Mouse (Mus musculus) MEL (cell line): Measurements from ENCODE around the gene Tapbpl. TPM values are rescaled to one million over a fixed set of nuclear protein-coding genes. Genes with fewer than 3 reads are reported as not detected.
A peak's percentile ranks its signal among the peaks of the same experiment; 100 is the strongest.

ENCODE experiments used
- DNase-seq: peaks from one replicate; pipeline ENCODE4 v3.0.0; 2011; ENCODE audit warnings: low read depth, low spot score
- H3K27ac ChIP-seq: 2 replicates; pipeline ENCODE4 v1.5.1; 2012; ENCODE audit warnings: low read depth, mild to moderate bottlenecking, control low read depth, low read length, moderate library complexity; ENCODE audit not compliant: control insufficient read depth
- H3K27me3 ChIP-seq, 2 experiments: fragments of 150-350 bp in 1 of 2; sonication (generic) in 1 of 2; 2 replicates each; pipeline ENCODE4 v1.6.1; 2012; ENCODE audit warnings: low read length in 2 of 2, mild to moderate bottlenecking in 2 of 2, improper control_type of control experiment in 1 of 2, moderate library complexity in 1 of 2; ENCODE audit not compliant: insufficient read depth in 2 of 2, control insufficient read depth in 1 of 2
- H3K36me3 ChIP-seq, 2 experiments: 2 replicates each; pipeline ENCODE4 v1.6.1; 2012 to 2014; ENCODE audit warnings: low read length in 2 of 2, improper control_type of control experiment in 1 of 2, inconsistent platforms in 1 of 2, mild to moderate bottlenecking in 1 of 2; ENCODE audit not compliant: insufficient read depth in 2 of 2, control insufficient read depth in 1 of 2
- H3K4me1 ChIP-seq, 2 experiments: fragments of 150-350 bp in 1 of 2; sonication (generic) in 1 of 2; 2 replicates each; pipeline ENCODE4 v1.6.1; 2012; ENCODE audit warnings: low read length in 2 of 2, improper control_type of control experiment in 1 of 2, mild to moderate bottlenecking in 1 of 2; ENCODE audit not compliant: insufficient read depth in 2 of 2, control insufficient read depth in 1 of 2
- H3K4me3 ChIP-seq, 2 experiments: fragments of 150-350 bp in 1 of 2; sonication (generic) in 1 of 2; 2 replicates each; pipeline ENCODE4 v1.5.1; 2012; ENCODE audit warnings: low read depth in 2 of 2, low read length in 2 of 2, mild to moderate bottlenecking in 2 of 2, moderate library complexity in 2 of 2, control low read depth in 1 of 2, improper control_type of control experiment in 1 of 2; ENCODE audit not compliant: control insufficient read depth in 1 of 2, insufficient read depth in 1 of 2
- H3K79me2 ChIP-seq: 2 replicates; pipeline ENCODE4 v1.6.1; 2012; ENCODE audit warnings: mild to moderate bottlenecking, low read length, moderate library complexity; ENCODE audit not compliant: control insufficient read depth, poor library complexity, insufficient read depth
- H3K9ac ChIP-seq: 2 replicates; pipeline ENCODE4 v1.6.1; 2012; ENCODE audit warnings: low read depth, mild to moderate bottlenecking, control low read depth, low read length, moderate library complexity; ENCODE audit not compliant: control insufficient read depth, poor library complexity, severe bottlenecking
- H3K9me3 ChIP-seq: fragments of 150-350 bp; sonication (generic); replicated peaks from 2 replicates; pipeline ENCODE4 v1.6.1; 2012; ENCODE audit warnings: mild to moderate bottlenecking, low read length, improper control_type of control experiment, moderate library complexity; ENCODE audit not compliant: insufficient read depth
- CTCF ChIP-seq, 3 experiments: IDR thresholded peaks in 2 of 3; conservative IDR thresholded peaks in 1 of 3; 2 replicates each; pipeline ENCODE4 v1.5.1; 2011 to 2012; ENCODE audit warnings: low read length in 3 of 3, low read depth in 2 of 3, mild to moderate bottlenecking in 2 of 3, improper control_type of control experiment in 1 of 3, inconsistent platforms in 1 of 3, mixed read lengths in 1 of 3, moderate library complexity in 1 of 3; ENCODE audit not compliant: control insufficient read depth in 1 of 3, insufficient read depth in 1 of 3, poor library complexity in 1 of 3, severe bottlenecking in 1 of 3
- E2F4 ChIP-seq: IDR thresholded peaks from 2 replicates; pipeline ENCODE4 v1.6.1; 2011; ENCODE audit warnings: low read depth, low read length, improper control_type of control experiment, borderline replicate concordance
- ELF1 ChIP-seq: IDR thresholded peaks from 2 replicates; pipeline ENCODE4 v1.6.1; 2014; ENCODE audit warnings: low read depth, mild to moderate bottlenecking, inconsistent platforms, low read length, improper control_type of control experiment, moderate library complexity
- GABPA ChIP-seq: IDR thresholded peaks from 2 replicates; pipeline ENCODE4 v1.6.1; 2012; ENCODE audit warnings: low read depth, mild to moderate bottlenecking, inconsistent platforms, low read length, improper control_type of control experiment, moderate library complexity
- GATA1 ChIP-seq: IDR thresholded peaks from 2 replicates; pipeline ENCODE4 v1.6.1; 2011; ENCODE audit warnings: low read depth, low read length, improper control_type of control experiment
- HCFC1 ChIP-seq: IDR thresholded peaks from 2 replicates; pipeline ENCODE4 v1.6.1; 2012; ENCODE audit warnings: low read depth, mild to moderate bottlenecking, inconsistent platforms, low read length, improper control_type of control experiment, moderate library complexity
- JUND ChIP-seq: IDR thresholded peaks from 2 replicates; pipeline ENCODE4 v1.6.1; 2011; ENCODE audit warnings: low read depth, mild to moderate bottlenecking, improper control_type of control experiment, low read length
- KAT2A ChIP-seq: conservative IDR thresholded peaks from 2 replicates; pipeline ENCODE4 v1.6.1; 2012; ENCODE audit warnings: low read depth, low read length, improper control_type of control experiment, inconsistent platforms
- MAZ ChIP-seq: IDR thresholded peaks from 2 replicates; pipeline ENCODE4 v1.6.1; 2012; ENCODE audit warnings: low read depth, mild to moderate bottlenecking, inconsistent platforms, low read length, improper control_type of control experiment
- MYB ChIP-seq: IDR thresholded peaks from 2 replicates; pipeline ENCODE4 v1.6.1; 2011; ENCODE audit warnings: mild to moderate bottlenecking, low read depth, low read length, improper control_type of control experiment
- MYC ChIP-seq: IDR thresholded peaks from 2 replicates; pipeline ENCODE4 v1.6.1; 2011; ENCODE audit warnings: low read depth, mild to moderate bottlenecking, low read length, improper control_type of control experiment, moderate library complexity
- POLR2AphosphoS2 ChIP-seq: IDR thresholded peaks from 2 replicates; pipeline ENCODE4 v1.6.1; 2011; ENCODE audit warnings: low read length, improper control_type of control experiment
- POLR2AphosphoS5 ChIP-seq: IDR thresholded peaks from 2 replicates; pipeline ENCODE4 v1.6.1; 2012; ENCODE audit warnings: low read depth, borderline replicate concordance, mild to moderate bottlenecking, inconsistent platforms, low read length, moderate library complexity, mixed read lengths
- RAD21 ChIP-seq: IDR thresholded peaks from 2 replicates; pipeline ENCODE4 v1.6.1; 2011; ENCODE audit warnings: mild to moderate bottlenecking, low read depth, low read length, improper control_type of control experiment
- SIN3A ChIP-seq: IDR thresholded peaks from 2 replicates; pipeline ENCODE4 v1.6.1; 2012; ENCODE audit warnings: low read length, improper control_type of control experiment, inconsistent platforms
- SMC3 ChIP-seq: IDR thresholded peaks from 2 replicates; pipeline ENCODE4 v1.6.1; 2011; ENCODE audit warnings: low read depth, low read length, improper control_type of control experiment
- TBP ChIP-seq: IDR thresholded peaks from 2 replicates; pipeline ENCODE4 v1.8.0; 2011; ENCODE audit warnings: low read depth, low read length, improper control_type of control experiment
- TCF12 ChIP-seq: IDR thresholded peaks from 2 replicates; pipeline ENCODE4 v1.6.1; 2014; ENCODE audit warnings: low read depth, mild to moderate bottlenecking, inconsistent platforms, low read length, improper control_type of control experiment, moderate library complexity
- UBTF ChIP-seq: IDR thresholded peaks from 2 replicates; pipeline ENCODE4 v1.6.1; 2012; ENCODE audit warnings: low read depth, mild to moderate bottlenecking, inconsistent platforms, low read length, improper control_type of control experiment, moderate library complexity, borderline replicate concordance; ENCODE audit not compliant: insufficient read depth
- USF2 ChIP-seq, 2 experiments: IDR thresholded peaks; 2 replicates each; pipeline ENCODE4 v1.6.1; 2011 to 2012; ENCODE audit warnings: improper control_type of control experiment in 2 of 2, low read length in 2 of 2, borderline replicate concordance in 1 of 2, inconsistent platforms in 1 of 2, low read depth in 1 of 2, mild to moderate bottlenecking in 1 of 2; ENCODE audit not compliant: insufficient read depth in 1 of 2
- ZC3H11A ChIP-seq: IDR thresholded peaks from 2 replicates; pipeline ENCODE4 v1.6.1; 2012; ENCODE audit warnings: low read depth, mild to moderate bottlenecking, inconsistent platforms, low read length, improper control_type of control experiment
- ZKSCAN1 ChIP-seq: IDR thresholded peaks from 2 replicates; pipeline ENCODE4 v1.6.1; 2012; ENCODE audit warnings: low read depth, mild to moderate bottlenecking, inconsistent platforms, low read length, improper control_type of control experiment, moderate library complexity
- ZNF384 ChIP-seq: IDR thresholded peaks from 2 replicates; pipeline ENCODE4 v1.6.1; 2012; ENCODE audit warnings: low read depth, mild to moderate bottlenecking, inconsistent platforms, low read length, improper control_type of control experiment
- polyA plus RNA-seq, 2 experiments: library from polyadenylated mRNA; stranded (reverse) in 1 of 2; unstranded in 1 of 2; fragments of >175 nt in 1 of 2; fragments of >200 nt in 1 of 2; gene quantifications; 2 replicates each; pipeline versions ENCODE4 v1.2.1 to v1.2.4; 2012; ENCODE audit warnings: low replicate concordance in 2 of 2, low read depth in 1 of 2; ENCODE audit not compliant: insufficient read length in 2 of 2, insufficient read depth in 1 of 2, missing spikeins in 1 of 2
- total RNA-seq: library from RNA; depleted of rRNA; stranded (reverse); fragments of 300-350 nt; gene quantifications from 2 replicates; pipeline ENCODE4 v1.2.3, GENCODE M21; 2012

The Tapbpl gene
- total and polyA plus RNA-seq, 3 experiments = 2.5 to 5.2 TPM; not detected in 1

DNA sequence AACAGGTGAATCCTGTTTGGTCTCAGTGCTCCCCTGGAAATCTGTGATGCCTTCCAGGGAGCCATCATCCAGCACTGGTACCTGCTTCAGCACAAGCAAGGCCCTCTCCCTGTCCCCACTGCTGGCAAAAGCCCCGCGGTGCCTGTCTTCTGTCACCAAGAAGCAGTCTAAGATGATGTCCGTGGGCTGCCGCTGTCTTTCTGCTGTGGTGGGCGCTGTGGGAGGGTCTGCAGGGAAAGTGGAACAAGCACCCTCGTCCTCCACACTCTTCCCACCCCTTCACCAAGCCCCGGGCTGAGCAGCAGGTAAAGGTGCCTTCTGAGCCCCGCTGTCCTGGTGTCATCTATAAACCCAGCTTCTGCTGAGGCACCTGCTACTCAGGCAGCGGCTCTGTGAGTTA, 1.1 kb downstream of the Tapbpl start:
- peaks cover 4% of the 10 kb centered on the region; the same call in 1 of the 2 replicates for H3K79me2 ChIP-seq
- peak overlapping the region; percentile 4 to 89; a peak in 2 of 4 replicates for H3K4me3 ChIP-seq
- peak overlapping the region; percentile 37; the same call in 1 of the 2 replicates for H3K9ac ChIP-seq
- H3K27me3 ChIP-seq = no peaks in the 10 kb centered on the region
- H3K4me1 ChIP-seq = peaks cover 3 to 17% of the 10 kb centered on the region in 2 experiments; a peak in 3 of 4 replicates
- DNase-seq = no peak
- no peak for TF ChIP-seq ZKSCAN1
- TF ChIP-seq HCFC1 = no peak
- no peak for TF ChIP-seq SMC3
- no peak for TF ChIP-seq SIN3A
- no peak for TF ChIP-seq GATA1
- TF ChIP-seq JUND = no peak
- TF ChIP-seq ZNF384 = no peak
- TF ChIP-seq ZC3H11A = no peak
- TF ChIP-seq MAZ = no peak
- TF ChIP-seq UBTF = no peak
- no peaks in the 10 kb centered on the region for H3K9me3 ChIP-seq
- H3K27ac ChIP-seq = peak overlapping the region; percentile 14
- peaks cover 0 to 9% of the 10 kb centered on the region in 2 experiments; a peak in 2 of 4 replicates for H3K36me3 ChIP-seq

- no peaks in the 10 kb centered on the region for H3K9me3 ChIP-seq
- peak; percentile 62 for DNase-seq
- TF ChIP-seq GABPA = no peak
- peak; percentile 43 for TF ChIP-seq SMC3
- TF ChIP-seq CTCF (IDR thresholded peaks at IDR 0.05 in 2 of 3, conservative IDR thresholded peaks at IDR 0.05 in 1 of 3; ENCODE audit: control insufficient read depth in 1 of 3, insufficient read depth in 1 of 3, low read depth in 2 of 3, low read length in 3 of 3, poor library complexity in 1 of 3, severe bottlenecking in 1 of 3) = peak; percentile 56 to 77 (median 65)
- peak; percentile 53 for TF ChIP-seq RAD21
- no peak overlapping the region for H3K9ac ChIP-seq
- H3K27ac ChIP-seq = no peak overlapping the region
- peaks cover 0 to 4% of the 10 kb centered on the region in 2 experiments; a peak in 1 of 4 replicates for H3K4me1 ChIP-seq
- no peaks in the 10 kb centered on the region for H3K36me3 ChIP-seq
- H3K4me3 ChIP-seq = no peak overlapping the region
- H3K27me3 ChIP-seq = no peaks in the 10 kb centered on the region
- H3K79me2 ChIP-seq = no peaks in the 10 kb centered on the region
Measured at GRCm38 (mm10) chr6:125225518-125226115, 6.0 kb downstream of the Tapbpl start.

DNA sequence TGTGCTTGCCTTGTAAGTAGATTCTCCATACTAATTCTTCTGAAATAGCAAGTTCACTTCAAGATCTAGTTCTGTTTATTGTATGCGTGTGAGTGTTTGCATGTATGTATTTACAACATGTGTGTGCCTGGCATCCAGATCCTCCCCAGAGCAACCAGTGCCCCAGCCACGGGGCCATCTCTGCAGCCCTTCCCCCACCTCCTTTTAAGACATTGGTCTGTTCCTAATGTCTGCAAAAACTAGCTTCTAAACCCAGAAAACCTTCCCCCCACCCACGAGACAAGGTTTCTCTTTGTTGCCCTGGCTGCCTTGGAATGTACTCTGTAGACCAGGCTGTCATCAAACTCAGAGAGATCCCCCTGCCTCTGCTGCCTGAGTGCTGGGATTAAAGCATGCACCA, 9.1 kb downstream of the Tapbpl start:
- Histone ChIP-seq H3K9me3 (no peaks in the 10 kb centered on the region), H3K4me3 (no peak overlapping the region), H3K36me3 (peaks cover 0 to 8% of the 10 kb centered on the region in 2 experiments; a peak in 2 of 4 replicates), H3K79me2 (no peaks in the 10 kb centered on the region), H3K9ac (no peak overlapping the region), H3K27me3 (no peaks in the 10 kb centered on the region), H3K27ac (no peak overlapping the region), H3K4me1 (peaks cover 2 to 8% of the 10 kb centered on the region in 2 experiments; a peak in 2 of 4 replicates)
- no peak for DNase-seq
- no peak for TF ChIP-seq MYC
- TF ChIP-seq E2F4 = no peak
- TF ChIP-seq POLR2AphosphoS5 = no peak
- no peak for TF ChIP-seq ELF1
- TF ChIP-seq GATA1 = no peak
- TF ChIP-seq UBTF = no peak
- no peak for TF ChIP-seq KAT2A
- TF ChIP-seq JUND = no peak
- TF ChIP-seq ZNF384 = no peak
- no peak for TF ChIP-seq RAD21
- no peak for TF ChIP-seq MAZ
- TF ChIP-seq MYB = no peak
- no peak for TF ChIP-seq SMC3
- TF ChIP-seq CTCF (IDR thresholded peaks at IDR 0.05 in 2 of 3, conservative IDR thresholded peaks at IDR 0.05 in 1 of 3; ENCODE audit: control insufficient read depth in 1 of 3, insufficient read depth in 1 of 3, low read depth in 2 of 3, low read length in 3 of 3, poor library complexity in 1 of 3, severe bottlenecking in 1 of 3) = no peak
- TF ChIP-seq TBP = no peak
- TF ChIP-seq USF2 (IDR thresholded peaks at IDR 0.05; ENCODE audit: borderline replicate concordance in 1 of 2, insufficient read depth in 1 of 2, low read depth in 1 of 2, low read length in 2 of 2) = no peak
- TF ChIP-seq POLR2AphosphoS2 = no peak
- no peak for TF ChIP-seq TCF12
